In genomic region chr10:45154557-45155060, GRCm38 (mm10) we compare ENCODE assay signal across 24 mouse cellular contexts. TPM values are rescaled to one million over a fixed set of nuclear protein-coding genes. Genes with fewer than 3 reads are reported as not detected.
"Had no signal": no experiment of that assay in that cellular context is flagged by ENCODE, and none has a peak within 500 bp of the region (broad histone marks: within the 10 kb centered on the region; RNA-seq: fewer than 3 reads in every experiment).

No protein-coding gene starts in this region.

- H3K9ac ChIP-seq: limb, embryonic 13.5 days; liver, embryonic 13.5 days; midbrain, embryonic 13.5 days; neural tube, embryonic 13.5 days had no signal

- H3K4me3 ChIP-seq: limb, embryonic 10.5 days; limb, embryonic 13.5 days; liver, embryonic 13.5 days; megakaryocyte, embryonic 14.5 days; midbrain, embryonic 10.5 days; midbrain, embryonic 13.5 days; myocyte; neural tube, embryonic 13.5 days had no signal

- H3K4me2 ChIP-seq: limb, embryonic 13.5 days; liver, embryonic 13.5 days; midbrain, embryonic 13.5 days; neural tube, embryonic 13.5 days had no signal

- DNase-seq: kidney, adult 2 months; kidney, postnatal 25 days; liver, embryonic 13.5 days; lung, adult 2 months; lung, postnatal 36 days; retina, postnatal 1 day; right cerebral cortex, postnatal 25 days; thymus, adult 18-20 months; thymus, postnatal 36 days had no signal

- ATAC-seq: intestine, postnatal 0 days; midbrain, embryonic 13.5 days; midbrain, embryonic 16.5 days had no signal

- H3K4me1 ChIP-seq: limb, embryonic 13.5 days; liver, embryonic 13.5 days; megakaryocyte, embryonic 14.5 days had no signal

- H3K27ac ChIP-seq: kidney, postnatal 0 days; limb, embryonic 10.5 days; limb, embryonic 13.5 days; liver, embryonic 13.5 days; midbrain, embryonic 10.5 days; midbrain, embryonic 13.5 days; neural tube, embryonic 13.5 days had no signal

- H3K9me3 ChIP-seq: limb, embryonic 10.5 days; limb, embryonic 13.5 days; liver, embryonic 13.5 days; megakaryocyte, embryonic 14.5 days; midbrain, embryonic 10.5 days; midbrain, embryonic 13.5 days; neural tube, embryonic 13.5 days had no signal

- H3K27me3 ChIP-seq: limb, embryonic 13.5 days; liver, embryonic 13.5 days; megakaryocyte, embryonic 14.5 days; midbrain, embryonic 13.5 days; neural tube, embryonic 13.5 days had no signal

RNA-seq across cellular contexts. Expression of gene Popdc3, which starts 23.3 kb away (rescaled TPM):
- total RNA-seq: liver, adult 2 months; monocyte, adult 5-6 weeks; neutrophil, adult 5-6 weeks had no signal
- polyA plus RNA-seq: liver, adult 2 months; small intestine, adult 2 months; testis, adult 2 months had no signal
